Mouse (Mus musculus): ENCODE results near the gene Ajm1. TPM values are rescaled to one million over a fixed set of nuclear protein-coding genes. Genes with fewer than 3 reads are reported as not detected.

Gene Ajm1
- total RNA-seq (2014; fragmentation: Nextera tagmentation) (not detected in 2 replicates), total RNA-seq (2017) (0.39 TPM in 1 of 2 replicates, not detected in the other)

DNA sequence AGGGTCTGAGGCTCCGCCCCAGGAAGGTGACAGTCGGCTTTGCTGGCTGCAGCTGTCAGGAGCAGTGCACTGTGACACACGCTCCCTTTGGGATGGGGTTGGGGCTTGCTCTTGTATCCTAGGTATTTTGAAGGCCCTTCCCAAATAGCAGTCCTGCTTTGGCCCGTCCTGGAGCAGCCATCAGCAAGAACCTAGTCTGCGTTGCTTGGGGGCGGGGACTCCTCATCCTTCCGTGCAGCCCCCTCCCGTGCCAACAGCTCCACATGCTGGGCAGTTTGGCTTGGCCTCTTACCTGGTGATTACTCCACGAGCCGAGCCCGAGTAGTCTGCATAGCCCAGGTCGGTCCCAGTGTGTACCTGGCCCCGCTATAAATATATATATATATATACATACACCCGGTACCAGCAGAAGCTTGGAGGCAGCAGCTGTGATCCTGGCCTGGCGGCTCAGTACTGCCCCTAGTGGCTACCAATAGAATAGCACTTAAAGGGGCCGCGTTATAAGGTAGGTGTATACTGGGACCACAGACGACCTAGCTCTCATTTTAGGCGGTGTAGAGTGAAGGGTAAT, at the start of gene Ajm1:
Ajm1 (minus strand) TSS at position 464 of the 571 bp plus-strand sequence.
- peak; percentile 56 for ATAC-seq (replicated peaks; ENCODE audit: poor library complexity, severe bottlenecking)

DNA sequence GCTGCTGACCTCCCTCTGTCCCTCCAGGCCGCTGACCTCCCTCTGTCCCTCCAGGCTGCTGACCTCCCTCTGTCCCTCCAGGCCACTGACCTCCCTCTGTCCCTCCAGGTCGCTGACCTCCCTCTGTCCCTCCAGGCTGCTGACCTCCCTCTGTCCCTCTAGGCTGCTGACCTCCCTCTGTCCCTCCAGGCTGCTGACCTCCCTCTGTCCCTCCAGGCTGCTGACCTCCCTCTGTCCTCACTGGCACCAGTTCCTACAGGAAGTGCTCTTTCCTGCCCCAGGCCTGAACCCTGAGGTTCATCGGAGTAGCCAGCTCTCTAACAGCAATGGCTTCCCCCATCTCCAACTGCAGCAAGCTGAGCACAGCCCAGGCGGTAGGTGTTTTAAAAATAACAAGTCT, 47.2 kb upstream of the Ajm1 start:
- no peak for ATAC-seq (replicated peaks; ENCODE audit: poor library complexity, severe bottlenecking)

DNA sequence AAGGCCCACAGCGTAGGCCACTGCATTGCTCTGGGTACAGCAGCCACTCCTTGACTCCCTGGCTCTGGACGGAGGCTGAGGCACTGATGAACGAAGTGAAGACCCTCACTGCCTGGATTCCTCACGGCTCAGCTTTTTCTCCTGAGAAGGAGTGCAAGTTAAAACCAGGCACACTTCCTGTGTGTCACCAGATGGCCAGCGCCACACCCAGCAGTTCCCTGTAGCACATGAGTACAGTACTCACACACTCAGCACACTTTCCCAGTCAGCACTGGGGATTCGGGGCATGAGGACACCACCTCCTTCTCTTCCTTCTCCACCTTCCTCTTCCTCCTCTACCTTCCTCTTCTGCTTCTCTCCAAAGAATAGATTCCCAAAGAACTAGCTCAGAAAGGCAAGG, 46.3 kb upstream of the Ajm1 start, which contains the start of gene Fcna:
Fcna (minus strand) TSS at position 220 of the 400 bp plus-strand sequence.
- no peak for ATAC-seq (replicated peaks; ENCODE audit: poor library complexity, severe bottlenecking)

DNA sequence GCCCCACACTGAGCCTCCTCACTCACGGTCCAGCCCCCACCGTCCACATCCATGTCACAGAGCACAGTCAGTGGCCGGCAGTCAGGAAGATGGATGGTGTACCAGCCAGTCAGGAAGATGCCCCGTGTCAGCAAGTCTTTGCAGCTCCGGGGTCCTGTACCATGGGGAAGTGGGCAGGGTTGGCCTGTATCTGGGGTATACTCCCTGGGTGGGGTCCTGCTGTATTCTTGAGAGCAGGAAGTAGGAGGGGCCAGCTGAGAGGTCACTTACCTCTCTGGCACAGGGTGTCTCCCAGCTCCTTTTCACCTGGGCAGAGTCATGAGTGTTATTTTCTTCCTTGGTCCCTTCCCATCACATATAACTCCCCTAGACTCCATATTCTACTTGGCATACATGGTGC, 44.4 kb upstream of the Ajm1 start:
- no peak for ATAC-seq (replicated peaks; ENCODE audit: poor library complexity, severe bottlenecking)

DNA sequence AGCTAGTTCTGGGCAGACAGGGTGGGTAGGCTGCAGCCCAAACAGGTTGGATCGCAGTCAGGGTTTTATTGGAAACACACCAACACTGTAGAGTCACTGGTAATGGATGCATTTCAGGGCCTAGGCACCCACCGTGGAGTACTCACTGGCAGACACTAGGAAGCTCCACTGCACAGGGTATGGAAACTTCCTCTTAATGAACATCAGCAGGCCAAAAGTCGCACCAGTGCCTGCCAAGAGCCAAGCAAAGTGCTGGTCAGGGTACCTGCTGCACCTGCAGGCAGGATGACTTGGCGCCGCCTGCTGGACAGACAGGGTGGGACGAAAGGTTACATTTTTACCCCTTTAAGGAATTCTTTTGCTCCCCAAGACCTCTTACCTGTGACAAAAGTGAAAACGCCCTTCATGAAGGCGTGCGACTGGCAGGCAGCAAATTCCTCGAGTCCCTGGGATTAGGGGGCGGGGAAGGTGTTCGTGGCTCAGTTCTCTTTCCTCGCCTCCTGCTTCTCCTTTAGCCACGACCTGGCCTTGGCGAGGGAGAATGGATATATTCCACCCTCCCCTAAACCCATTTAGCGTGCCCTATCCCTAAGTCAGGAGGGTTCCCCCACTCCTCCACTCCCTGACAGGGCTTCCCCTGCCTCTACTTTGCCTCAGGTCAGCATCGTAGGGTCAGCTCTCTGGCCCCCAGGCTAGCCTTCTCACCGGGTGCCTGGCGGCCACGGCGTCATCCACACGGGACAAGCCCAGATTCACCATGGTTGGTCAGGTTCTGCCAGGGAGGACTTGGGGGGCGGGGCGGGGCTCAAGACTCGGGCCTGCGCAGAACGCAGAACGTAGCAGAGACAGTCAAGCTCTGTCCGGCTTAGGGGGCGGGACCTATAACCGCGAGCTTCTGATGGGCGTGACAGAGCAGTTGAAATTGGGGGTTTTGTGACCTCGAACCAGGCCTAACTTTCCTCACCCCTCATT, 40.0 kb upstream of the Ajm1 start, which contains the start of gene Tmem141:
Tmem141 (minus strand) TSS at position 777 of the 972 bp plus-strand sequence.
- peak; percentile 89 for ATAC-seq (replicated peaks; ENCODE audit: poor library complexity, severe bottlenecking)

DNA sequence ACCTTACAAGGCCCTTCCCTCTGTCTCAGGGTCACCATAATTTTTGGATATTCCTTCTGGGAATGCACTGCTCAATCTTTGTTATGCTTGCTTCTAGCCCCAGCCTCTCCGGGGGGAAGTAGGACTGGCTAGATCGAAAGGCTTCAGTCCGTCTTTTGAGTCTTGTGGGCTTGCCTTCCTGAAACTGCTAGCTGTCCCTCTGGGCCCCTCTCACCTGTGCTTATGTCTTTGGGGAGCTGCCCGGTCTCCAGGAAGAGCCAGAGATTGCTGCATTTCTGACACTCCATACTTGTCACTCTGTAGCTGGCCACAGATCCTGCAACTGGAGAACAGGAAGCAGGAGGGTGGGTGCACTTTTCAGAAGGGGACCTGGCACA, 39.3 kb upstream of the Ajm1 start:
- peak; percentile 17 for ATAC-seq (replicated peaks; ENCODE audit: poor library complexity, severe bottlenecking)

DNA sequence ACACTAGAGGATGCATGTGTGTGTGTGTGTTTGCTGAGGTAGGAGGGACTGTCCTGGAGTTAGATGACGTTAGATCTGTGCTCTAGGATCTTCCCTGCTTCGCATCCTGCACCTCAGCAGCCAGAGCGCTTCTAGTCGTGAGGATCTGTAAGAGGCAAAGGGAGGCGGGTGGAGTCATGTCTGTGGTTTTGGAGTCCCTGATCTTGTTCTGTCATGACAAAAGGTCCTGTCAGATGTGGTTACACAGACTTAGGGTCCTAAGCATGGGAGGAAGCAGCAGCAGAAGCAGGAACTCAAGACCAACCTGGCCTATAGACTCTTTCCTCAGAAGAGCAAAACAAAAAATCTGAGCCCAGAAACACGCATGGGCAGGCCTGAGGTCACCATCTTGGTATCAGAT, 38.8 kb upstream of the Ajm1 start:
- no peak for ATAC-seq (replicated peaks; ENCODE audit: poor library complexity, severe bottlenecking)

GRCm38 (mm10) chr2:25617578-25617977, 36.0 kb upstream of the Ajm1 start, which contains the start of gene Ccdc183:
TSS of gene Ccdc183 (minus strand) at chr2:25617678.
- no peak for ATAC-seq (replicated peaks; ENCODE audit: poor library complexity, severe bottlenecking)

GRCm38 (mm10) chr2:25616398-25616797, 34.8 kb upstream of the Ajm1 start:
- no peak for ATAC-seq (replicated peaks; ENCODE audit: poor library complexity, severe bottlenecking)

DNA sequence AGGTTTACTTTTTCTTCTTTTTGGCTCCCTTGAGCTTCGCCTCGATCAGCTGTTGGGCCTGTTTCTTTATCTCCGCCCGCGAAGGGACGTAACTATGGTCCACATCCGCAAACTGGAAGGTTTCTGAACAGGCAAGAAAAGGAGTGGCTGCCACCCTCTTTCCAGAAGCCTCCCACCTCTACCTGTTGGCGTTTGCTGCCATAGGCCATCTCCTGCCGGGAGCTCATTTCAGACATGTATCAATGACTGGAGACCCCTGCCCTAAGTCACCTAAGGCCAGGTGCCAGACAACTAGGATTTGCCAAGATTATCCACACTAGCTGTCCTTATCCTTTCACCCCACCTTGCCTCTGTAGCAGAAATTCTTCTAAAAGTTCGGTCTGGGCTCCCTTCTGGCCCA, 27.1 kb upstream of the Ajm1 start:
- peak; percentile 26; the same call in 1 of the 2 replicates for ATAC-seq (replicated peaks; ENCODE audit: poor library complexity, severe bottlenecking)

DNA sequence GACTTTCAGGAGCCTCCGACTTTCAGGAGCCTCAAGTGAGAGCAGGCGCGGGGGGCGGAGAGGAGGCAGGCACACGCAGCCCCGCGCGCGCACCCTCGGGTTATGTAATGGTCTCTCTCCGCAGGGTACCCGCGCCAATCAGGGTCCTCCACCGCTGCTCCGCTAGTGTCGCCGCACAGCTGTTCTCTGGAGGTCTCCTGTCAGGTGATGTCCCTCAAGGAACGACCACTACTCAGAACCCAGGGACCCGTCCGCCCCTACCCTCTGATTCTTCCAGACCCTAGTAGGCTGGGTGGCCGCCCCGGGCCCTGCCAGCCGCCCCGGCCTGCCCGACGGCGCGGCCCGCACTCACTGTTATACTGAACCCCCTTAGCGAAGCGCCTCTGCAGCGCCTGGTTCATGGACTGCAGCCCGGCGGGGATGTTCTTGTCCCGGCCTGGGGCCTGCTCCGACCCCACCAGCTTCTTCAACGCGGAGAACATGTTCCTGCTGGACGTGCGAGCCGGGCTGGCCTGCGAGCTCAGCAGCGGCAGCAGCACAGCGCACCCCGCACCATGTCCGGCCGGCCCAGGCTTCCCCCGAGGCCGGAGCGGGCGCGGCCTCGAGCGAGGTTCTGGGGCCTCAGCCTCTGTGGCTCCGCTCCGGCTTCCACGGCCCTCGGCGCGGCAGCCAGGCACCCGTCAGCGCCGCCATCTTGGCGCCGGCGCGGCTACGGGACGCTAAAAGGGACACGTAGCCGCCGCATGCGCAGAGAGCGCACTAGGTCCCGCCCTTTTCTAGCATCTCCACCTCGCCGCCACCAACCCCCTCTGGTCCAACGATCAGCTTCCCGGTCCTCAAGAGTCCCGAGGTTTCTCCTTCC, 26.4 kb upstream of the Ajm1 start, which contains the start of gene Rabl6:
Rabl6 (minus strand) TSS at position 761 of the 862 bp plus-strand sequence.
- ATAC-seq (replicated peaks; ENCODE audit: poor library complexity, severe bottlenecking), result peak; percentile 92

DNA sequence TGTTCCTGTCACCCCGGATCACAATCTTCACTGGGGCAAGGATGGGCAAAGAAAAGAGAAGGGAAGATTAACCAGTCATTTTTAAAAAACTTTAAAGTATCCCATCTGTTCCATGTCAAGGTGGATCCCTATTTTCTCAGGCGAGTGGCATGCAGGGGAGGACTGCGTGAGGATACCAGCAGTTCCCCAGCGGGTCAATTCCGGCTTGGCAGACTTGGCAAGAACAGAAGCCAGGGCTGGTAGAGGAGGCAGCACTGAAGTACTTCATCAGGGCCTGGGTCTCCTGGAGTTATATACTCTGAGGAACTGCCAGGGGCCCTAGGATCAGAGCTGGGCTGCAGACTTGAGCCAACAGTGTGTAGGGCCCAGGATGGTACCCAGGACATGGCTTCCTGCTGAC, 21.0 kb upstream of the Ajm1 start:
- ATAC-seq (replicated peaks; ENCODE audit: poor library complexity, severe bottlenecking), result no peak

GRCm38 (mm10) chr2:25600037-25600436, 18.5 kb upstream of the Ajm1 start:
- ATAC-seq (replicated peaks; ENCODE audit: poor library complexity, severe bottlenecking), result no peak

DNA sequence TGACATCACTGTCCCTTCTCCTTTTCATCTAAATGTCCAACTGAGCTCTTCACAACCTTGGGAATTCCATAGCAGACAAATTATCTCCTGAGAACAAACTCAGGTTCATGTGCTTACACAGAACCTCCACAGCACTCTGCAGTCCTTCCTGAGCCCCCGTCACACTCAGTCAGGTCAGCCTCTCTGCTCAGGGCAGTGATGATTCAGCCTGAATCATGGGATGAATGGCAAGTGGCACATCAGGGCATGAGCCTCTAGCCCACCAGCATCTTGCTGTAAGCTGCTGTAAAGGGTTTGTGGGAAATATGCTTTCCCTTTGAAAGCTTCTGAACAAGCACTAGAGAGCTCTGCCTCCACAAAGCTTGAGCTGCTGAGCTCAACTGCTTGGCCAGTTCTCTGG, 17.2 kb upstream of the Ajm1 start:
- ATAC-seq (replicated peaks; ENCODE audit: poor library complexity, severe bottlenecking), result no peak

- ATAC-seq (replicated peaks; ENCODE audit: poor library complexity, severe bottlenecking), result no peak
Measured at GRCm38 (mm10) chr2:25596765-25597510, 15.4 kb upstream of the Ajm1 start.

DNA sequence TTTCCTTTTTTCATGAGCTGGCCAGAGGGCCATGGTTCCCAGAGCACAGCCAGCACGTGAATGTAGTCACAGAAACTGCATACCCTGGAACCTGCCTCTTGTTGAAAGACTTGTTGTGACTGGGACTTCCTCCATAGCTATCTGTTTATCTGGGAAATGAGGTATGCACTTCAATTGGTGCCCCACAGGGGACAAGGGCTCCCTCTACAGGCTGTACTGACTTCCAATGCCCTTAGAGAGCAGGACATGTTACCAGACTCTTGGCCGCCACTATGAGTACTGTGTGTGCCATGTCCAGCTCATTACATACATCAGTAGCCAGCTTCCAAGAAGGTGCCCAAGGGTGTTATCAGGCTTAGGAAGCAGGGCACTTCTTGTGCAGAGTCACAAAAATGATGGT, 10.3 kb upstream of the Ajm1 start:
- peak; percentile 56 for ATAC-seq (replicated peaks; ENCODE audit: poor library complexity, severe bottlenecking)

DNA sequence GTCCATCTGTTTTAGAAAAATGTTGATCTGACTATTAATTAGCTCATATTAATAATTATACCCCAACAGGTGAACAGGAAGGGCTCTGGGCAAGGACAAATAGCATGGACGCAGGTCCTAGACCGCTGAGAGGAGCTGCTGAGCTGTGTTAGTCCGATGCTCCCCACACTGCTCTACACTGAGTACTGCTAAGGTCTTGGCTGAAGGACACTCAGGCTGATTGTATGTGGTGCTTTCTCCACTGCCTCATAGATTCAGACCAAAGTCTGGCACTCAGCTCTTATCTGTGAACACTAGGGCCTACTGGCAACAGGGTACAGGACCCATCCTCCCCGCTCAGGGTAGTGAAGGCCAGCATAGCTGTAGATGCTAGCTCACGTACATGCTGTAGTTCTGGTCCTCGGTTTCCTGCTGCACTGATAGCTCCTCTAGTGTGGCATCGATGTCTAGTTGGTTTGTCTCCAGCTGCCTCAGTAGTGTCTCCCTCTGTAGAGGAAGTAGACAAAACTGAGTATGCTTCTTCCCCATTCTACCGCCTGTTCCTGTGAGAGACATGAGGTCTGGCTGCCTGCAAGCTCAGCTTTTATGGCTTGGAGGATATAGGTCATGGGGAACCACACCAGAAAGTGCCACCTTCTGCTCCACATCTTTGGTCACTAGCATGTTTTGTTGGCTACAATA, 6.8 kb upstream of the Ajm1 start:
- ATAC-seq (replicated peaks; ENCODE audit: poor library complexity, severe bottlenecking), result no peak

DNA sequence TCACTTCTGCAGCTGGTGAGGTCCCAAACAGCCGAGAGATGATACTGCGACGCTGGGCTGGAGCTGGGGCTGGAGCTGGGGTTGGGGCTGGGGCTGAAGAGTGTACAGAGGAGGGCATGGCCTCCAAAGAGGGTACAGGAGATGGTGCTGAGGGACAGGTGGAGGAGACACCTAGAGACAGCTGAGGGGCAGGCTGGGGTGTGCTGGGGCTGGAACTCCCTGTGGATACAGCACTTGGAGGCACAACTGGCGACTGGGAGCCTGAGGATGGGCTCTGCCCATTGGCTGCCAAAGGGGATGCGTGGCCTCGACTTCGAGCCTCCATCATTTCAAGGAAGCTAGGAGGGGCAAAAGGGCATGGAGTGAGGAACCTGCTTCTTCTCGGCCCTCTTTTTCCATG, 5.7 kb upstream of the Ajm1 start:
- no peak for ATAC-seq (replicated peaks; ENCODE audit: poor library complexity, severe bottlenecking)

DNA sequence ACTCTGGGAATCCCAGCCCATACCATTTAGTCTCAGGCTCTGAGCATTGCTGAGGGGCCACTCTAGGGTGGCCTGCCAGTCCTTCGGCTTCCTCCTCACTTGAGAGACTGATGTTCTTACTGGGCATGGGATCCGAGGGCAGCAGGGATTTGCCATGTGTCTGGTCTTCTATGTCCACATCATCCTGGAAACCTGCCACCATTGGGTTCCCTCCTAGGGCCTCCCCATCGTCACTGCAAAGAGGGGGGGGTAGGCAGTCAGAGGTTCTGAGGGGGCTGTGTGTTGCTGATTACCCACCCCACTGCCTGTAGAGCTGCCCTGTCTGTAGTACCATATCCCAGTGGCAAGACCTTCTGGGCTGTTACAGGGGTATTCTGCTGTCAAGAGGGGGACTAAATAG, 4.0 kb upstream of the Ajm1 start:
- ATAC-seq (replicated peaks; ENCODE audit: poor library complexity, severe bottlenecking), result no peak

Data from granulocyte monocyte progenitor cell, adult 5-6 weeks (primary cell).